Mouse (Mus musculus) limb, embryonic 14.5 days (tissue): Measurements from ENCODE around the gene Esyt1. TPM values are rescaled to one million over a fixed set of nuclear protein-coding genes. Genes with fewer than 3 reads are reported as not detected.

Experiments
- ATAC-seq: fragments of 200-750 bp; cut with Nextera tagmentation; 2 replicates; pipeline ENCODE4 v1.8.0; 2017; ENCODE audit warnings: low read depth, moderate number of reproducible peaks, moderate TSS enrichment; ENCODE audit not compliant: low FRiP score
- DNase-seq: peaks from one replicate; pipeline ENCODE4 v3.0.0-alpha.2; 2015; ENCODE audit warnings: low spot score
- H3K27ac ChIP-seq: fragments of 300-500 bp; sonication (generic); replicated peaks from 2 replicates; pipeline ENCODE4 v1.5.1; 2014; ENCODE audit warnings: low read depth, mild to moderate bottlenecking, low read length, moderate library complexity, mixed read lengths
- H3K27me3 ChIP-seq: fragments of 300-500 bp; sonication (generic); 2 replicates; pipeline ENCODE4 v1.6.1; 2014; ENCODE audit warnings: low read length, mixed read lengths; ENCODE audit not compliant: control insufficient read depth, insufficient read depth
- H3K36me3 ChIP-seq: fragments of 300-500 bp; sonication (generic); 2 replicates; pipeline ENCODE4 v1.6.1; 2014; ENCODE audit warnings: mild to moderate bottlenecking, low read length, moderate library complexity, mixed read lengths; ENCODE audit not compliant: control insufficient read depth, insufficient read depth
- H3K4me1 ChIP-seq: fragments of 300-500 bp; sonication (generic); 2 replicates; pipeline ENCODE4 v1.6.1; 2014; ENCODE audit warnings: antibody characterized with exemption, low read length, mixed read lengths; ENCODE audit not compliant: control insufficient read depth, insufficient read depth
- H3K4me2 ChIP-seq: fragments of 300-500 bp; sonication (generic); replicated peaks from 2 replicates; pipeline ENCODE4 v1.6.1; 2014; ENCODE audit warnings: low read depth, mild to moderate bottlenecking, low read length, moderate library complexity; ENCODE audit not compliant: severe bottlenecking
- H3K4me3 ChIP-seq: fragments of 300-500 bp; sonication (generic); replicated peaks from 2 replicates; pipeline ENCODE4 v1.5.1; 2014; ENCODE audit warnings: low read length
- H3K9ac ChIP-seq: fragments of 300-500 bp; sonication (generic); 2 replicates; pipeline ENCODE4 v1.6.1; 2014; ENCODE audit warnings: mild to moderate bottlenecking, low read depth, low read length, moderate library complexity; ENCODE audit not compliant: severe bottlenecking
- H3K9me3 ChIP-seq: fragments of 300-500 bp; sonication (generic); 2 replicates; pipeline ENCODE4 v1.6.1; 2016; ENCODE audit warnings: low read length; ENCODE audit not compliant: control insufficient read depth
- POLR2A ChIP-seq: fragments of 200-500 bp; IDR thresholded peaks from 2 replicates; pipeline ENCODE4 v1.8.0; 2012; ENCODE audit warnings: inconsistent platforms, mild to moderate bottlenecking, moderate library complexity, borderline replicate concordance; ENCODE audit not compliant: insufficient read depth, insufficient read length; ENCODE audit errors: extremely low read depth
- WGBS: fragments of 180-500 bp; shearing (Covaris S2); extraction: QIAGEN DNeasy Blood & Tissue Kit; methylation state at CpG from one replicate; pipeline ENCODE4 v1.1.7; 2014; 5-methylcytosine and 5-hydroxymethylcytosine counted together
- polyA plus RNA-seq, 2 experiments: library from polyadenylated mRNA; depleted of rRNA in 1 of 2; stranded (reverse) in 1 of 2; unstranded in 1 of 2; fragments of >200 nt; fragmentation: Nextera tagmentation in 1 of 2; extraction: Ambion mirVana in 1 of 2; gene quantifications; 2 replicates each; pipeline versions ENCODE4 v1.2.1 to v1.2.3; 2012 to 2014

Gene Esyt1
- polyA plus RNA-seq, 2 experiments: 37.9 to 51.3 TPM

DNA sequence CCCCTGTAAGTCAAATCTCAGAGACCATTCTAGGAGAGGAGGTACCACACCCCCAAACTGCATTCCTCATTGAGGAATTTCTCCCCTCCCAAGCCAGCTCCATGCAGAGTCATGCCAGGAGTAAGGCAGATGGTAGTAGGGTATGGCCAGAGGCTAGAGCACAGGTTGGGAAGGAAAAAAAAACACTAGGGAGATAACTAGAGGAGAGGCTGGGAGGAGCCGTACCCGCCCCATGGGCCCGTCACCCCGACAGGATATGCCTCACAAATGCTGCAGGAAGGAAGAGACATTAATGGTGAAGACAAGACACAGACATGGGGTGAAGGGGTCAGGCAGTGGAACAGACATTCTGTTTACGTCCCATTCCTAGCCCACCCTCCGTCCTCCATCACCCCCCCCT lies 34.2 kb downstream of the Esyt1 start:
- no peak for TF ChIP-seq POLR2A
- WGBS: 65% methylated on average over 6 of the region's 6 CpGs
- Histone ChIP-seq H3K4me1 (peaks cover 17% of the 10 kb centered on the region), H3K4me2 (peak overlapping the region; percentile 66), H3K9me3 (no peaks in the 10 kb centered on the region), H3K4me3 (peak overlapping the region; percentile 79), H3K27ac (no peak overlapping the region), H3K36me3 (peaks cover 53% of the 10 kb centered on the region), H3K9ac (no peak overlapping the region), H3K27me3 (no peaks in the 10 kb centered on the region)
- ATAC-seq (no peak), DNase-seq (no peak)

DNA sequence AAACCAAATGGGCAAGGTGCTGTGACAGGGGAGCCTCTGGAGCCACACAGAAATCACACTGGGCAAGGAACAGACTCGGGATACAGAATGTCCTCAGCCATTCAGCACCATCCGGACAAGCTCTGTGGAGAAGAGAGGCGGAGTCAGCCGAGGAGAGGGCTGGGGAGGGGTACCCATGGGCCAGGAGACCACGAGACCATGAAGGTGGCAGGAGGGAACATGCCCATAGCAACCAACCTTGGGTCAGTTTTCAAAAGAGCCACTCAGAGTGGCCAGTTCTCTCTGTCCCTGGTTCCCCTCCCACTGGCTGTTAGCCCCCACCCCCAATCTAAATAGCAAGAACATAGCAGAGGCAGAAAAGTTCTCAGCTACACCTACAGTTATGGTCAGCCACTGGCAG lies 34.8 kb downstream of the Esyt1 start:
- peaks cover 58% of the 10 kb centered on the region for H3K36me3 ChIP-seq
- TF ChIP-seq POLR2A: no peak
- peak overlapping the region; percentile 66; the same call in 1 of the 2 replicates for H3K4me2 ChIP-seq
- DNase-seq: no peak
- no peak overlapping the region for H3K27ac ChIP-seq
- peaks cover 17% of the 10 kb centered on the region for H3K4me1 ChIP-seq
- WGBS: 59% methylated on average over 4 of the region's 5 CpGs
- no peaks in the 10 kb centered on the region for H3K27me3 ChIP-seq
- no peak overlapping the region for H3K9ac ChIP-seq
- H3K9me3 ChIP-seq: no peaks in the 10 kb centered on the region
- H3K4me3 ChIP-seq: no peak overlapping the region
- ATAC-seq: no peak

DNA sequence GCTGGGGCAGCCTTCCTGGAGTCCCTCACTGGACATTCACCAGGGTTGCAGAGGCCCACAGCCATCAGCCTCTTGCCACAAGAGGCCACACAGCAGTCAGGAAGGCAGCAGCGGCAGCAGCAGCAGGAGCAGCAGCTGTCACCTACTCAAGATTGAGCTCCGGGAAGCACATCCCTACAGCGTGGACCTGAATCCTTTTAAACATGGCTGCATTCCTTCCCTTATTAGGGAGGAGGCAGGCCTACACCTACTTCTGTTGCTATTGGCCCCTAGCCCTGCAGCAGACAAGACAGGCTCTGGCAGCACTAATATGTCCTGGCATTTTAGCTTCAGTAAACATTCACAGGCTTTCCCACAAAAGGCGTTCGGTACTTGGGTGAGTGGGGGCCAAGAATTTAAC lies 35.4 kb downstream of the Esyt1 start:
- Histone ChIP-seq H3K36me3 (peaks cover 65% of the 10 kb centered on the region), H3K4me2 (no peak overlapping the region), H3K27me3 (no peaks in the 10 kb centered on the region), H3K9ac (no peak overlapping the region), H3K4me1 (peaks cover 17% of the 10 kb centered on the region), H3K9me3 (no peaks in the 10 kb centered on the region), H3K4me3 (no peak overlapping the region), H3K27ac (no peak overlapping the region; the same call in 1 of the 2 replicates)
- no peak for TF ChIP-seq POLR2A
- no peak for ATAC-seq
- DNase-seq: peak; percentile 32
- WGBS: 61% methylated on average over 5 of the region's 5 CpGs

DNA sequence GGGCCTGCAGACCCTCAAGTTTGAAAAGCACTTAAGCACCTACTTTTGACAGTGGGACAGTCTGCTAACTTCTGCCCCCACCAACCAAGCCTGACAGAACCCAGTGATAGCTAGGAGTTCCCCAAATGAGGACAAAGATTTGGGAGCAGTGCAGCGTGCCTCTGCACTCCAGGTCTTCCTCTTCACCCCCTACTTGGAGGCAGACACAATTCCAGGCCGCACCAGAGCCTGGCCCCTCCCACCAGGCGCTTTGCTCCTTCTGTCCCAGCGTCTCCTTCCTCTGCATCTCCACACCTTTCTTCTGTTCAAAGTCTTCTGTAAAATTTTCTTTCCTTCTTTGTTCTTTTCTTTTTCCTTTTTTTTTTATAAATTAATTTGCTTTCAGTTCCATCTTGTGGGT lies 35.9 kb downstream of the Esyt1 start:
- Histone ChIP-seq H3K9ac (no peak overlapping the region), H3K4me1 (peaks cover 13% of the 10 kb centered on the region), H3K27me3 (no peaks in the 10 kb centered on the region), H3K4me2 (no peak overlapping the region), H3K36me3 (peaks cover 68% of the 10 kb centered on the region), H3K4me3 (no peak overlapping the region), H3K9me3 (no peaks in the 10 kb centered on the region), H3K27ac (no peak overlapping the region; the same call in 1 of the 2 replicates)
- DNase-seq (no peak), ATAC-seq (no peak)
- 49% methylated on average over 4 of the region's 4 CpGs for WGBS
- TF ChIP-seq POLR2A: no peak

DNA sequence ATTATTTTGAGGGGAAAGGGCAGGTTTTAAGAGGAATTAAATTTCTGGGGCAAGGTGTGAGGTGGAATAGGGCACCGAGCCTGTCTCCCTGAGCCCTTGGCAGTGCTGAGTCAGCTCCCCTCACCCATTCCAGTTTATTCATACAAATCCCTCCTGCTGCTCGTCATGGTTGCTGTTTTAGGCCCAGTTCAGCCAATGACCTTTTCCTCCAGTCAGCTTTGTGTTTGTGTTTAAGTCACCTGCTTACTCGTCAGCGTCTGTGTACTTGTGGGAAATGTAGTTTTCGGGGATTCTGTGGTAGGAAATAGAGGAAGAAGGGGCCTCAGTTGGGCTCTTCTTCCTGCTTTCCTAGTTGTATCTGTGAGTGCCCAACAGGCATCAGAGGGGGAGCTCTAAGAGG lies 36.3 kb downstream of the Esyt1 start:
- H3K9me3 ChIP-seq: no peaks in the 10 kb centered on the region
- H3K36me3 ChIP-seq: peaks cover 72% of the 10 kb centered on the region
- no peak overlapping the region for H3K4me3 ChIP-seq
- H3K4me1 ChIP-seq: peaks cover 10% of the 10 kb centered on the region; the same call in 1 of the 2 replicates
- H3K27me3 ChIP-seq: no peaks in the 10 kb centered on the region
- DNase-seq: no peak
- TF ChIP-seq POLR2A: no peak
- no peak overlapping the region for H3K27ac ChIP-seq
- no peak overlapping the region for H3K4me2 ChIP-seq
- 72% methylated on average over 5 of the region's 5 CpGs for WGBS
- H3K9ac ChIP-seq: no peak overlapping the region
- no peak for ATAC-seq

DNA sequence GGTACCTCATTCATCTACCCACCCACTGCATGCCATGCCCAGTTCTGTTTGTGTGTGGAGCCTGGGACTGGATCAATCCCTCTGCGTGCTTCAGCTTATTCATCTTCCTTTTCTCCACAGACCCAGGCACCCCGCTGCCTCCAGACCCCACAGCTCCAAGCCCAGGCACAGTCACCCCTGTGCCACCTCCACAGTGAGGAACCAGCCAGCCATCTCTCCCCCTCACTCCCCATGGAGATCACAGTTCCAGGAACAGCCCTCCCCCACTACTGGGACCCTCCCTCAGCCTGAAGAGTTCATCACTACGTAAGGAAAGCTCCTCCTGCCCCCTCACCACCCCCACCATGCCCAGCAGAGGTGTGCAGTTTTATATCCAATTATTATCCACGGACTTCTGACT lies 36.9 kb downstream of the Esyt1 start:
- no peak overlapping the region for H3K4me3 ChIP-seq
- WGBS: 71% methylated on average over 4 of the region's 4 CpGs
- H3K4me1 ChIP-seq: peaks cover 10% of the 10 kb centered on the region; the same call in 1 of the 2 replicates
- no peaks in the 10 kb centered on the region for H3K9me3 ChIP-seq
- TF ChIP-seq POLR2A: no peak
- no peak overlapping the region for H3K9ac ChIP-seq
- H3K27ac ChIP-seq: no peak overlapping the region
- ATAC-seq (no peak), DNase-seq (no peak)
- H3K27me3 ChIP-seq: no peaks in the 10 kb centered on the region
- no peak overlapping the region for H3K4me2 ChIP-seq
- peaks cover 78% of the 10 kb centered on the region for H3K36me3 ChIP-seq
